Mouse (Mus musculus): ENCODE data around the gene Icos. TPM values are rescaled to one million over a fixed set of nuclear protein-coding genes. Genes with fewer than 3 reads are reported as not detected.

Gene Icos
- polyA plus RNA-seq, 1 experiment, result not detected

DNA sequence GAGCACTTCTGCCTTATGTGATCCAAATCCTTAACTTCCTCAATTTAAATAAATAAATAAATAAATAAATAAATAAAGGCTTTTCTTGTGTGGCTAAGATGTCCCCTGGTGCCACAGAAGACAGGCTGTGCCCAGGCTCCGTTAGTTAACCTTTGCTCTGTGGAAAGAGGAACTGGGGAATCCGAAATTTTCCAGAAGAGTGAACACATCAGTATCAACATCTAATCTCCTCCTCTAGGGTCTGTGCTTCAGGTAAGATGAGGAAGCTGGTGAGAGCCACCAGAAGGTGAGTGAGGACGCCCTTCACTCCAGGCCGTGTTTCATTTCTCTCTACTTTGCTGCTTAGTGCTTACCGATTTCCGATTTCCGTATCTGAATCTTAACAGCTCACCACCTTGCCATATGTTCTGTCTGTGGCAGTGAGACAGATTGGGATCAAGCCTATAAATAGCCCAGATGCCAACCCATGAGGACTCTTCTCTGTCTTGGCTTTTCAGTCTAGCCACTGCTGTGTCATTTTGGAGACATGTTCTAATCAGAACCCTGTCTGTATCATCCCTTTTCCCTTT, 24.1 kb downstream of the Icos start:
- no peak overlapping the region for H3K27ac ChIP-seq (ENCODE audit: insufficient read depth, low read depth, low read length)
- H3K4me3 ChIP-seq (ENCODE audit: insufficient read depth, low read depth, low read length), result no peak overlapping the region
- 92% methylated on average over 7 of the region's 7 CpGs for WGBS
- H3K4me1 ChIP-seq (ENCODE audit: control insufficient read depth, insufficient read depth, low read length), result no peaks in the 10 kb centered on the region
- TF ChIP-seq POLR2A (IDR thresholded peaks at IDR 0.05; ENCODE audit: insufficient read depth, low read depth, low read length) (no peak), CTCF (IDR thresholded peaks at IDR 0.05; ENCODE audit: insufficient read depth, low read depth, low read length) (no peak)

DNA sequence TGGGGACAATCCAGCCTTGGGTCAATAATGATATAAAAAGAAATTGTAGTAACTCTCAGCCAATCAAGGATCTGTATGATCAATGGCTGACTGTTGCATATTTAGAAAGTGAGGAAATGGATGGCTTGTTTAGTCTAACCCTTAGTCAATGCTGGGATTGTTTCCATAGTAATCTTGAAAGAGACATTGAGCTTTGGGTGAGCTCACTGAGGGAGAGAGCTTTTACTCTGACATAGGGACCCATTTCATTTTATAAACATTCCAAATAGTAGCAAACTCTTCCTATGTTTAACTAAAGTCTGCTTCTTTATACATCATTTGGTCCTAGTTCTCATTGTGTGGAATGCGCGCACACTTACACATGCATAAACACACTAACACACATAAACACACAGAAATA, 28.5 kb downstream of the Icos start:
- 100% methylated on average over 2 of the region's 2 CpGs for WGBS
- Histone ChIP-seq H3K4me3 (ENCODE audit: insufficient read depth, low read depth, low read length) (no peak overlapping the region), H3K27ac (ENCODE audit: insufficient read depth, low read depth, low read length) (no peak overlapping the region), H3K4me1 (ENCODE audit: control insufficient read depth, insufficient read depth, low read length) (no peaks in the 10 kb centered on the region)
- TF ChIP-seq CTCF (IDR thresholded peaks at IDR 0.05; ENCODE audit: insufficient read depth, low read depth, low read length) (no peak), POLR2A (IDR thresholded peaks at IDR 0.05; ENCODE audit: insufficient read depth, low read depth, low read length) (no peak)

DNA sequence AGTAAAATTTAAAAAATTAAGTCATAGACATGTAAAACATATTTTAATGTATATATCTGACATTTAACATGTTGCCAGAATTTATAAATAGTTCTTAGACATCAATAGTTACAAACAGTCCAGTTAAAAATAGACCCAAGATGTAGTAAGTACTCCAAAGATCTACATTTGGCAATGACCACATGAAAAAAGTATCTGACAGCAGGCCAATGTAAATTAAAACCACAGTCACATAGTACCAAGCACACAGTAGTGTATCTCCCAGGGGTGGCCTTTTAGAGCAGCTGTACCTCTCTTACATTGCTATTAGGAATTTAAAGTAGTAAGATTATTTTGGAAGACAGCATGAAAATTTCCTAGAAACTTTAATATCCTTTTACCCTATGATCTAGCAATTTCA, 29.8 kb downstream of the Icos start:
- H3K4me3 ChIP-seq (ENCODE audit: insufficient read depth, low read depth, low read length), result no peak overlapping the region
- H3K27ac ChIP-seq (ENCODE audit: insufficient read depth, low read depth, low read length), result no peak overlapping the region
- TF ChIP-seq POLR2A (IDR thresholded peaks at IDR 0.05; ENCODE audit: insufficient read depth, low read depth, low read length) (no peak), CTCF (IDR thresholded peaks at IDR 0.05; ENCODE audit: insufficient read depth, low read depth, low read length) (no peak)
- H3K4me1 ChIP-seq (ENCODE audit: control insufficient read depth, insufficient read depth, low read length), result no peaks in the 10 kb centered on the region

DNA sequence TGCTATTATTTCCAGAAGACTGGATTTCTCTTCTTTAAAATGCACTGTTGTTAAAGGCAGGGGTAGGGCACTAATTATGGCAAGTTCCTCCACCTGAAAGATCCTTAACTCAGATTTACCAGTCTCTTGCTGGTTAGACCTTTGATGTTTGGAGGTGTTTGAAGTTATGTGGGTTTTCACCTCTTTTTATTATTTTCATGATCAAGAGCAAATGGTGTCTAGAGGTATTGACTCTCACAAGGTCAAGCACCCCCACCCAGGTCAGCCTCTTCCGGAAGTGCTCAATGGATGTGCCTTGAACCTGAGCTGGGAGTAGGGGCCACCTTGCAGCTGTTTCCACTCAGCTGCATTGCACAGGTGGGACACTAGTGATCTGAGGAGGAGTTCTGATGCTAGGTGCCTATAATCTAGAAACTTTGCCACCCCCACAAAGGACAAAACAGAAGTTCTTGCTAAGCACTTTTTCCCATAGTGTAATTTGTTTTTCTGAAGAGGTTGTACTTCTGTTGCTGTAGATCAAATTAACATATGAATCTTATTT, 38.9 kb downstream of the Icos start:
- Histone ChIP-seq H3K4me1 (ENCODE audit: control insufficient read depth, insufficient read depth, low read length) (no peaks in the 10 kb centered on the region), H3K4me3 (ENCODE audit: insufficient read depth, low read depth, low read length) (no peak overlapping the region), H3K27ac (ENCODE audit: insufficient read depth, low read depth, low read length) (no peak overlapping the region)
- 85% methylated on average over 1 of the region's 1 CpGs for WGBS
- TF ChIP-seq POLR2A (IDR thresholded peaks at IDR 0.05; ENCODE audit: insufficient read depth, low read depth, low read length) (no peak), CTCF (IDR thresholded peaks at IDR 0.05; ENCODE audit: insufficient read depth, low read depth, low read length) (no peak)

DNA sequence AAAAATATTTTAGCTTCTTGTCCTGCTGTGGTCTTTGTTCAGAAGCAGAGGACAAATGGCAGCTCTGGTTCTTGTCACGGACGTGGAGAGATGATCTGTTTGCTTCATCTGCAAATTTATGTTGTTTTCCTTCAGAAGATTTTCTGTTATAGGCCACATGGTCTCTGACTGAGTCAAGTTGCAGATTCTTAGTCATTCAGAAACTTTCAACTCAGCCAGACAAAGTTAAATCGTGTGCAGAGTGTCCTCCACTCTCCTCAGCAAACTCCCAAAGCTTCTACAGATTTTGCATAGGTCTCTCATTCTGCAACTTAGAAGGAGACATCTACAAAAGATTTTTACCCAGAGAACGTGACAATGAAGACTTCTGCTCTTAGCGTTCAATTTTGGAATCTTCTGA, 49.0 kb downstream of the Icos start:
- Histone ChIP-seq H3K27ac (ENCODE audit: insufficient read depth, low read depth, low read length) (no peak overlapping the region), H3K4me1 (ENCODE audit: control insufficient read depth, insufficient read depth, low read length) (no peaks in the 10 kb centered on the region), H3K4me3 (ENCODE audit: insufficient read depth, low read depth, low read length) (no peak overlapping the region)
- no peak for TF ChIP-seq CTCF (IDR thresholded peaks at IDR 0.05; ENCODE audit: insufficient read depth, low read depth, low read length)
- no peak for TF ChIP-seq POLR2A (IDR thresholded peaks at IDR 0.05; ENCODE audit: insufficient read depth, low read depth, low read length)
- 87% methylated on average over 5 of the region's 5 CpGs for WGBS

DNA sequence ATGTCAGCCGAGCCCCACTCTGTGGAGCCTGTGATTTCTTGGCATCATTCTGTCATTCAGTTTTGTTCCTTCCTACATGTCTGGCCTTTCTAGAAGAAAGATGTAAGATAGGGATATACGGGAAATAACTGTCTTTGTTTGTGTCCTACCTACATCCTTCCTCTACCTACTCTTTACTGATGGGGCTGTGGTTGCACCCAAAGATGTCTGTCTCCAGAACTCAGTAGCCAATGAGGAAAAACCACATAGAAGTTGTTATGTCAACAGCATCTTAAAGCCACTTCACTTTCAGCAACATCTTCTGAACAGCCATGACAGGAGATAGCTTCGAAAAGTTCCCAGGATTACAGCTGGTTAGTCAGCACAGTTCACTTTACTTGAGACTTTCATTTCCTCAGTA, 49.8 kb downstream of the Icos start:
- 96% methylated on average over 3 of the region's 3 CpGs for WGBS
- Histone ChIP-seq H3K27ac (ENCODE audit: insufficient read depth, low read depth, low read length) (no peak overlapping the region), H3K4me3 (ENCODE audit: insufficient read depth, low read depth, low read length) (no peak overlapping the region), H3K4me1 (ENCODE audit: control insufficient read depth, insufficient read depth, low read length) (no peaks in the 10 kb centered on the region)
- TF ChIP-seq CTCF (IDR thresholded peaks at IDR 0.05; ENCODE audit: insufficient read depth, low read depth, low read length) (no peak), POLR2A (IDR thresholded peaks at IDR 0.05; ENCODE audit: insufficient read depth, low read depth, low read length) (no peak)

DNA sequence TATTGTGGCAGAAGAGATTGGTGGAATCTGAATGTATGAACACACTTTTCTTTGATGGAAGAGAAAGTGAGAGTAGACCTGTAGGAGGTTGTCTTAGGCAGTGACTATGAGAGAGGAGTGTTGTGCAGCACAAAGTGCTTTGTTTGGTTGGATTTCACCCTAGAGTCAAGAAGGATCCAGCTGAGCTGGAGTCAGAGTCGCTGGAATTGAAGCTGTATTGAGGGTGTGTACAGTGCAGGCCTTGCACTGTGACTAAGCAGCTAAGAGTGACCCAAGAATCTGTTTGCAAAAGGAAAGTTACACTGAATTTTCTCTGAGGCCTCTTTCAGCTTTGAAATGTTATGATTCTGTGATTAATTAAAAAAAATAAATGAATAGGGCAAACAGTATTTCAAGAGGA, 52.2 kb downstream of the Icos start:
- Histone ChIP-seq H3K4me1 (ENCODE audit: control insufficient read depth, insufficient read depth, low read length) (no peaks in the 10 kb centered on the region), H3K27ac (ENCODE audit: insufficient read depth, low read depth, low read length) (no peak overlapping the region), H3K4me3 (ENCODE audit: insufficient read depth, low read depth, low read length) (no peak overlapping the region)
- TF ChIP-seq CTCF (IDR thresholded peaks at IDR 0.05; ENCODE audit: insufficient read depth, low read depth, low read length), result no peak
- no peak for TF ChIP-seq POLR2A (IDR thresholded peaks at IDR 0.05; ENCODE audit: insufficient read depth, low read depth, low read length)
- WGBS, result 66% methylated on average over 1 of the region's 1 CpGs

DNA sequence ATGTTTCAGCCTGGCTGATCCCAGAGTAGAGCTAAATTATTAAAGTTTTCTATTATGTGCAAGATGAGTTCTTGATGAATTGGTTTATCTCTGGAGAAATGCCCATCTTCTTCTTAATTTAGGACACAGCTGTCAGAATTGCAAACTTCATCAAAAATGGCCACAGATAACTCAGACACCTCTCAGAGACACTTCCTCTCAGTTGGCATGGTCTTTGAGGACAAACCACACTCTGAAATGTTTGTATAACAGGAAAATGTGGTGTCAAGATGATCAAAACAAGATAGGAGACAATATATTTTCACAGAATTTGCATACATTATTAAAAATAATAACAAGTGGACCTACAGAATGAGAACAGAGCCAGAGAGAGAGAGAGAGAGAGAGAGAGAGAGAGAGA, 52.8 kb downstream of the Icos start:
- no peak overlapping the region for H3K4me3 ChIP-seq (ENCODE audit: insufficient read depth, low read depth, low read length)
- H3K27ac ChIP-seq (ENCODE audit: insufficient read depth, low read depth, low read length), result no peak overlapping the region
- no peaks in the 10 kb centered on the region for H3K4me1 ChIP-seq (ENCODE audit: control insufficient read depth, insufficient read depth, low read length)
- TF ChIP-seq CTCF (IDR thresholded peaks at IDR 0.05; ENCODE audit: insufficient read depth, low read depth, low read length) (no peak), POLR2A (IDR thresholded peaks at IDR 0.05; ENCODE audit: insufficient read depth, low read depth, low read length) (no peak)

DNA sequence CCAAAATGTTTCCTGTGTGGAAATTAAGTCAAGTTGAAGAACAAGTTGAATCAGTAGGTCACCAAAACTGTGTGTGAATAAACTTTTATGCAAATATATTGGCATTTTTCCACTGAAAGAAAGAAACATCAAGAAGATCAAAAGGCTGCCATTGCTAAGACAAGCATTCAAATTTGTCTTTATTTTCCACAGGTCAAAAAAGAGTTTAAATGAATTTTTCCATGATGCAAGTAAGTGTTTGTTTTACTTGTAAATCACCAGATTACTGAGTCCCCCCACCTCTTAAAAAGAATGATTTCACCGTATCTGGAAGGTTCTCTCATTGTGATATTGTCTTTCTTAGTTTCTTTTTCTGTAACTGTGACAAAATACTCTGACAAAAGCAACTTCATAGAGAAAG, 57.5 kb downstream of the Icos start:
- 52% methylated on average over 1 of the region's 1 CpGs for WGBS
- Histone ChIP-seq H3K4me1 (ENCODE audit: control insufficient read depth, insufficient read depth, low read length) (no peaks in the 10 kb centered on the region), H3K4me3 (ENCODE audit: insufficient read depth, low read depth, low read length) (no peak overlapping the region), H3K27ac (ENCODE audit: insufficient read depth, low read depth, low read length) (no peak overlapping the region)
- TF ChIP-seq POLR2A (IDR thresholded peaks at IDR 0.05; ENCODE audit: insufficient read depth, low read depth, low read length) (no peak), CTCF (IDR thresholded peaks at IDR 0.05; ENCODE audit: insufficient read depth, low read depth, low read length) (no peak)

DNA sequence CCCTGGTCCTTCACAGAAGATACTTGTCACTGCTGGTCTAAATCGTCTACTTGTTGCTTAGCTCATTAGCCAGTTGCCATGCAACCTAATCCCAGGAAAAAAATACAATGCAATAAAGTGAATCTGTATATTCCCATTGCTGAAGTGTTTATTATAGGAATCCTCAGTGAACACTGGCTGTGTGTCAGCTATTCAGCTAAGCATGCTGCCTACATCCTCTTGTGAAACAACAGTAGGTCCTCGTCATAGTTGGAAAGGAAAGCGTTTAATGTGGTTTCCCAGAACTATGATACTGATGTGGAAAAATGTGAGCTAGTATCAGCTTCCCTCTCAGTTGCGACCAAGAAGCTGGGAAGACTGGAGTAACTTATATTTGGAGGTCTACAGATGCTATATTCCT, 60.5 kb downstream of the Icos start:
- no peak overlapping the region for H3K27ac ChIP-seq (ENCODE audit: insufficient read depth, low read depth, low read length)
- H3K4me1 ChIP-seq (ENCODE audit: control insufficient read depth, insufficient read depth, low read length), result no peaks in the 10 kb centered on the region
- 59% methylated on average over 4 of the region's 4 CpGs for WGBS
- no peak overlapping the region for H3K4me3 ChIP-seq (ENCODE audit: insufficient read depth, low read depth, low read length)
- TF ChIP-seq CTCF (IDR thresholded peaks at IDR 0.05; ENCODE audit: insufficient read depth, low read depth, low read length) (no peak), POLR2A (IDR thresholded peaks at IDR 0.05; ENCODE audit: insufficient read depth, low read depth, low read length) (no peak)

All from olfactory bulb, adult 2 months (tissue).